Mouse (Mus musculus) heart, adult 9 months (tissue): Measurements from ENCODE around the gene Tbxas1.
A peak's percentile ranks its signal among the peaks of the same experiment; 100 is the strongest.

Experiments
- DNase-seq, 2 experiments: peaks; one replicate each; pipeline ENCODE4 v3.0.0; 2022; ENCODE audit warnings: low spot score in 2 of 2

Tbxas1 gene

DNA sequence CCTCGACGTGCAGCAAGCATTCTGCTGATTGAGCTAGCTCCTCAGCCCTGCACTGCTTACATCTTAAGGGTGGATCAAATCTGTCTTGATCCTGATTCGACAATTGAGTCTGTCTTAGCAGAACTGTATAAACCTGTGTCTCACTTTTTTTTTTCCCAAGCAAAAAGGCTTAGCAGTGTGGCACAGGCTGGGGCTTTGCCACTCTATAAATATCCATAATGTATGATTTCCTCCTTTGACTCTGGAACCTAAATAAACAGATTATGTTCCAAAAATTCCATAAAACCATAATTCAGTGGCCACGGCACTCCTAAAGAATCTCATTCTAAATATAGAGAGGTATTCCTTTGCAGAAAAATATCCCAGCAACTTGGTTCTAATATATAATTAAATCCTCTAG lies 122.6 kb downstream of the Tbxas1 start:
- no peak for DNase-seq

DNA sequence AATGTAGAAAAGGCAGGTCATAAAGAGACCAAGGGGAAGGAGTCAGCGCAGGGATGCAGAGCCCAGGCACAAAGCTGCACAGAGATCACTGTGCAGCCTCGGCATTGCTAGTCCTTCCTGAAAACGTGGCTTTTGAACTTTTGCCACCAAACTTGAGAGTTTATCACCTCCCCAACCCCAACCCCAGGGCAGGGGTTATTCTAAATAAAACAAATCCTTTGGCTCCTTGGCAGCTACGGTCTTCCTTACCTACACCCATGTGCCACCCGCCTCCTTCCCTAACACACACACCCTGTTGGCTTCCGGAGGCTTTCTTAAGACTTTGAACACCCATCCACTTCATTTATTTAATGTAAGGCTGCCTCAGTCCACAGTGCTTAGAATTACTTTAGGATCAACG lies 127.9 kb downstream of the Tbxas1 start:
- no peak for DNase-seq

DNA sequence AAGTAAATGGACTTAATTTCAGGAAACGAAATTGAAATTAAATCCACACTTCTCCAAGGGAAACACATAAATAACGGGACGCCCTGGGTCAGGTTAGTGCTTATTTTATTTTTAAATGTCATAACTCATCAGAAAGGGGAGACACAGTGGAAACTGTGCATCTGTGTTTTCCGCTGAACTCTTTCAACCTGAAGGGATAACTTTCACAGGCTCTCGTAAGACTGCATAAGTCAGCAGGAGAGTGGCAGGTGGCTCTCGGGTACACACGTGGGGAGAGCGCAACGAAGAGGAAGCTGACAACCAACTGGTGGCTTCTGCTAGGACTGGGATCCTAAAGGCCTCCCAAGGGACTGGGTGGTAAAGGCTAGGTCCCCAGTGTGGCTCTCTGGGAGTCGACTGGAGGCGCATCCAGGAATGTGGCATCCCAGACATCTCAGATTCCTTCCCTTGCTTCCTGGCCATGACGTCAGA lies 128.8 kb downstream of the Tbxas1 start:
- no peak for DNase-seq

DNA sequence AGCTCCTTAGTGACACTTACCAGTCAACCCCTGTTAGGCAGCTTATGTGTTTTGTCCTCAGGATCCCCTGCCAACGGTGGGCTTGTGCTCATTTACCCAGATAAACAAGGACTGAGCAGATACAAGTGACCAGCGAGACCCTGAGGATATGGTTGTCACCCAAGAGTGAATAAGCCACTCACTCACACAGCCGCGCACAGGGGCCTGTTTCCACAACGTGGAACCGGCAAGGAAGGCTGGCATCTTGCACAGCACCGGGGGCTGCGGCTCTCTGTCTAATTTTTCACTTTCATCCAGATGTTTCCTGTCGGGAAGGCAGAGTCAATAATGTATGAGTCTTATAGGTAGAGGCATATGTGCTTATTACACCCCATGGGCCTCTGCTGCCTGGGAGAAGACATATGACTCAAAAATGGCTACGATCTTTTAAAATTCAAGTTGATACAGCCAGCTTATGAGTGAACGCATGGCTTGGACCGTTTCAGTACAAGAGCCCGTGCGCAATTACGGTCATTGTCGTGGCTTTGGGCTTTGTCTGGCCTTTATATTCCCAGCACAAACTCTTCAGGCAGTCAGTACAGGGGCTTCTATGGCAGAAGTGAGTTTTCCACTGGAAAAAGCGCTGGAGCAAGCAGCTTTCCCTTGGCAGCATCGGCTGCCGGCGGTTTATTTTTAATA lies 130.2 kb downstream of the Tbxas1 start:
- no peak for DNase-seq

DNA sequence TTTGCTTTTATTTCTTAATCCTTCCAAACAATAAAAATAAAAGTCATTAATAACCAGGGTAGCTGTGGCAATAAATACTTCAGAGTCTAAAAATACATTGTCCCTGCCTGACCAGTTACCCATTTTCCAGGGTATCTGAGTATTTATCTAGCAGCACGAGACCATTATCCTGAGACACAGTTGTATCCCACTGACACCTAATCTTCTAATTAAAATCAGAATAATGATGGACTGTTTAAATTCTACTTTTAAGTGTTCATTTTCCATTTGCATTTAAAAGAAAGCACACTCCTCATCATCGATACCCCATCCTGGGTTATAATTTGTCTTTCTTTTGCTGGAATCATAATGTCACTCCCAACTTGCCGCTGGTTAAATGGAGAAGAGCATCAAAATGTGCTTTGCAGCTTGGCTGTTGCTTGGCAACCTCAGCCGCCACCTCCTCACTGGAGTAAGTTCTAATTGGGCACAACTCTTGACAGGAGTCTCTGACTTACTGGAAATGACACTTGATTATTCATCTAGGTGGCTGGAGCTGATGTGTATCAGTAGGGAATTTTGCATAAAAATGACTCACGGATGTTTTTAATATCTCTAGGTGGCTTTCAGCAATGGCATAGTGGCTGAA lies 130.9 kb downstream of the Tbxas1 start:
- DNase-seq = no peak

DNA sequence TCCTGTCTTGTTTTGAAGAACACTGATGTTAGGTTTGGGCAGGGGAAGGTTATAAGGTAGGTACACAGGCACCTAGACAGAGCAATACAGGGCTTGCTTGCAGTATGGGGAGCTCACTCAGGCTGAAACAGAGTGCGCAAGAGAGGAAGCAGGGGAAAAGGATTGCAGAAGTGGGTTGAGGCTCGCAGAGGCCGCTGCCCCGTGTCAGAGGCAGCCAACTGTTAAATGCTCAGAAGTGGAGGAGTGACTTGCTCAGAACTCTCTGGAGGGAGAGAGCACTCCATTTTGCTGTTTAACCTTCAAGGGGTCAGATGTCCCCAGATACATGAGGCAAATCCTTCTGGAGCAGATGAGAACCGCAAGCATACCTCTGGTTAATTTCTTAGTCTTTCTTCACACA lies 132.0 kb downstream of the Tbxas1 start:
- DNase-seq = peak in 1 of 2 experiments; percentile 10

DNA sequence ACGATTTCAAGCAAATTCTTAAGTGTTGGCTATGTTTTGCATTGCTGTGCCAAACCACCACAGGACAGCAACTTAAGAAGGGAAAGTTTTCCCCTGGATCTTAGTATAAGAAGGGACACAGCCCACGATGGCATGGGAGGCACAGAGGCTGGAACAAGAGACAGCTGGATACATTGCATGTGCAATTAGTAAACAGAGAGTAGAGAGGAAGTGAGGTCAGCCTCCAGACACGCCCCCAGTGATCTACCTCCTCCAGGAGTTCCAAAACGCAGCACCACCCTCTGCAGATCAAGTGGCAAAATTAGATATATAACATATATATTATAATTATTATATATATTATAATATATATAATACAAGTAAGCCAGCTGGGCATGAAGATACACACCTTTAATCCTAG lies 132.9 kb downstream of the Tbxas1 start:
- DNase-seq = no peak

DNA sequence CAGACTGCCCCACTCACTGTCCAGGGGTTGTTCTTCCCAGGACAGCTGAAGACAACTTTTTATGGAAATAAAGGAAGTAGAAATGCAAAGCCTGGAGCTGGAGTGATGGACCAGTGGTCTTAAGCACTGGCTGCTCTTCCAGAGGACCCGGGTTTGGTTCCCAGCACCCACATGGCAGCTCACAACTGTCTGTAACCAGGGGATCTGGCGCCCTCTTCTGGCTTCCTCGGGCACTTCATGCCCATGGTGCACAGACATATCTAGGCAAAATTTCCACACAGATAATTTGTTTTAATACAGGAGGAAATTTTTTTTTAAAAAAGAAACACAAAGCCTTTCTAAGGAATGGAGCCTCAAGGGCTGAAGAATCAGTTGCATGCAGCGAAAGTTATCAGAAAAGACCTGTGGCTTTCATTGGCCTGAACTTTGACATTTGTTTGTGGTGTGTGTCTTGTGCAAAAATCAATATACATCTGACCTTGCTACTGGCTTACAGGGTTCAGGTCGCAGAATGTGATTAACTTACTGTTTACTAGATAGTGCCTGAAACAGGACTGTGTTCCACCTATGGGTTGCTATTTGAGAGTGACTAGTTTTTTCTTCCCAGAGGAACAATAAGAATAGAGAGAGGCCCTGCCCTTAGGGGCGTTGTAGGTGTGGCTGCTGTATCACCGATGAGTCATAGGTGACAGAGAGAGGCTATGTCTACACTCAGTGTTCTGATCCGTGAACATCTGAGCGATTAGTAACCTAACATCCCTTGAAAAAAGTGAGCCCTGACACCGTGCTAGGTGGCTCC lies 138.0 kb downstream of the Tbxas1 start:
- DNase-seq = no peak

DNA sequence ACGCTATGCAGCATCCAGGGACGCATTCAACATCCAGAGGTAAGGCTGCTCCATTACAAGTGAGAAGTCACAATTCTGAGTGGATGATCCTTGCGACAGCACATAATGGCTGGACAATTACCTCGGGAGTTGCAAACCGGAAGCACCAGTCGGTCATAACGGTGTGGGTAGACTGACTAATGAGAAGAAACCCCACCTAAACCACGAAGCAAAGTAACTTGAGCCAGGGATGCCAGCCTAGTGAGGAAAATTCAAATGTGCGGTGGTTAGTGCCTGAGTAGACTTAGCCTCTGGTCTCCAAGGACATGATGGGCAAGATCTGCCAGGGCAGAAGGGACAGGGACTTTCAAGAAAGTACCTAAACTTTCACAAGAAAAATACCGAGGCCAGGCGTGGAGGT lies 142.7 kb downstream of the Tbxas1 start:
- DNase-seq = no peak

DNA sequence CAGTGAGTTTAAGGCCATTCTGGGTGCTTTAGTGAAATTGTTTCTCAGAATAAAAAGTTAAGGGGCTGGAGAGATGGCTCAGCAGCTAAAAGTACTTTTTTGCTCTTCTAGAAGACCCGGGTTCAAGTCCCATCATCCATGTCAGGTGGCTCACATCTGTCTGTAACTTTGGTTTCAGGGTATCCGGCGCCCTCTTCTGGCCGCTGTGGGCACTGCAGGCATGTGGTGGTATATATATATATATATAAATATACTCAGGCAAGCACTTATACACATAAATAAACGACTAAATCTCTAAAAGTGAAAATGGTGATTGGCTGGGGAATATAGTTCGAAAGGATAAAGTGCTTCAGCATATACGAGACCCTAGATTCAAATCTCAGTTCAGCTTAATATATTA lies 143.6 kb downstream of the Tbxas1 start:
- DNase-seq = no peak

DNA sequence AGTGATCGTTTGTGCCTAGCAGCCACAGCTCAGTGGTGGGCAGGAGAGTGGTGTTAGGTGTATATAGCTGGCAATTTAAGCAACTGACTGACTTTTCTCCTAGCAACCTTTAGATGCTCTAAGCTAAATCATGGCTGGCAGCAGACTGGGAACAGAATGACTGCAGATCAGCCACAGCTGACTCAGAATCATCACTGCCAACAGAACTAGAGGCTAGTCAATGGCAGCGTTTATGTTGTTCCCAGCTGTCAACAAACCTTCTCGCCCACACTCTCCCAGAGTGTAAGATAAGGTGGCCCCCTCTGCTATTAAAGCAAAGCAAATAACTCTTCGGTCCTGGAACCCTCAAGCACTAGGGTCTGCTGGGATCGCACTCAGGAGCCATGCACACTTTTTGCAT lies 144.0 kb downstream of the Tbxas1 start:
- DNase-seq = no peak

DNA sequence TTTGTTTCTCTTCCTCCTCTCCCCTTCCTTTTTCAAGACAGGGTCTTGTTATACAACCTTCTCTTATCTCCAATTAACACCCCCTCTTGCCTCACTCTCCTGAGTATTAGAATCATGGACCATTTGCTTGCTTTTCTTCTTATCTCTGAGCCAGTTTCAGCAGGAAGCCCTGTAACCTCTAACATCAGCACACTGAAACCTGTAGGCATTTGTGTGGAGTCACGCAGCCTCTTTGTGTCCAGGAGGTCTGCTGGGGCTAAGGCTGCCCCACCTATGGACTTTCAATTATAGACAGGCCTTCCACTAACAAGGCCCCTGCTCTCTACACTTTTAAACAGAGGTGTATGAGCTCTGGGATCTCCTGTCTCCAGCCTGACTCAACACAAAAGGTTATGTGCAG lies 146.7 kb downstream of the Tbxas1 start:
- no peak for DNase-seq

DNA sequence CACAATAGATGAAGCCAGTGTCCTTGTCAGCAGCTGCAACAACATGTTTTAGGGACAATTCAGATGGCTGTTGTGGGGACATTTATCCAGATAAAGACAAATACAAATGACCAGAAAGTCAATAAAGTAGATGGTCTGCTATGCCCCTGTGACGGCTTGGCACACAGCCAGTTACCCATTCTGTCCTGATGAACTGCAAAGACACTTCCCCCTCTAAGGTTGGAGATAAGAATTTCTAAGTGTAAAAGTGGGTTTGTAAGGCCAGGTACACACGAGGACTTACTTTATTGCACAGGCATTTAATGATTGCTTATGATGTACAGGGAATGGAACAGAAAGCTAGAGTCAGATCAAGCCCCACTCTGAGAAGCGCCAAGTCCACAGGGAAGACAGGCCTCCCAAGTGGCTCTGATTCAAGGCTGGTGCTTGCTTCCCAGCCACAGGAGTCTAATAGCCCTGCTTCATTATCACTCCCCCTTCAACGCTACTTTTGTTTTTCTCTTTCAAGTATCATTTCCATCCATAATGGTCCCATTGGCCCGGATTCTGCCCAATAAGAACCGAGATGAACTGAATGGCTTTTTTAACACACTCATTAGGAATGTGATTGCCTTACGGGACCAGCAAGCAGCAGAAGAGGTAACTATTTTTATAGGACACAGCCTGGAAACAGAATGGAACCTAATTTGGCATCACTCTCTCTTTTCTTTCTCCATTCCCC lies 147.4 kb downstream of the Tbxas1 start:
- DNase-seq = no peak

DNA sequence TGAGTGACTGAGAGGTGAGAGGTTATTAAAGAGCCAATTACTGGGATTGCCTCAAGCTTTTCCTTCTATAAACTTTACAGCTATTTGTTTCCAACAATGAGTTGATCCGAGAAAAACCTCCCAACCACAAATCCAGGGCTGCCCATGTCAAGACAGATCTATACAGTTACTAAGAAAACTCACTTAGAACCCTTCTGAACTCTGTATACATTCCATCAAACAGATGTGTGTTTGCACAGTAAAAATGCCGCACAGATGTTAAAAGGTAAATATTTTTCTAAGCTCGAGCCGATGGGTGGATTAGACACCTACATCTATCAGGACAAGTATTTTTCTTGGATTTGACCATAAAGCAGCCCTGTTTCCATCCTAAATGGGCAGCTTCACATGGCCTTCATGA lies 149.4 kb downstream of the Tbxas1 start:
- DNase-seq = no peak

DNA sequence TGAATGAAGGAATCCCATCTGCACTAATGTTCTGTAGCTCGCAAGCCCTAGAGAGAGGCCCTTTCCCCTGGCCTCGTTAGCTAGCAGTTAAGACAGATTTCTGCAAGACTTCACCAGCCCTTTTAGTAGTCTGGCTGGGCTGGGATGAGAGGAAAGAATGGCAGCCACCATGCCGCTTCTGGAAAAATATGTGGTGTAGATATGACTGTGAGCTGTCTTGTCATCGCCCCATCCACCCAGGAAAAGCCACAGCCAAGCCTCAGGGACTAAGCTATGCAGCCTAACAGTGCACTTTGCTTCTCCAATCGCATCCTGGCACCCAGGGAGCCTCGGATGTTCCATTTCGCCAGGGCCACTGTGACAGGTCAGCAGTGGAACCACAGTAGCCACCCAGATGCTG lies 149.8 kb downstream of the Tbxas1 start:
- DNase-seq = no peak

DNA sequence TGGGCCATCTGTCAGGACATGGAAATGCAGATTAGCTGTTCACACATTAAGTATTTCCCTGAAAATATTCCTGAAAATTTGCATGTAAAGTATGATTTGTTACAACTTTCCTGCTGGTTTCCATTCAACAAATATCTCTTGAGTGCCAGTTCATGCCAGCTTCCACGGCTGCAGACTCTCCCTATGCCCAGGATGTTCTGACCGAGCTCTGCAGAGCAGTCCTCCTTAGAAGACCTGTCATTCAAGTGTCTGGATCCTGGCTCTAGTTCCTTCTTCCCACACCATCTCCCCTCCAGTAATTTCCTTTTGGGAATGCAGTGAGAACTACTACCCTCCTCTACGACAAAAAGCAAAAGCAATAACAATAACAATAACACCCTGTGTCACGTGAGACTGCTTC lies 155.5 kb downstream of the Tbxas1 start:
- no peak for DNase-seq

DNA sequence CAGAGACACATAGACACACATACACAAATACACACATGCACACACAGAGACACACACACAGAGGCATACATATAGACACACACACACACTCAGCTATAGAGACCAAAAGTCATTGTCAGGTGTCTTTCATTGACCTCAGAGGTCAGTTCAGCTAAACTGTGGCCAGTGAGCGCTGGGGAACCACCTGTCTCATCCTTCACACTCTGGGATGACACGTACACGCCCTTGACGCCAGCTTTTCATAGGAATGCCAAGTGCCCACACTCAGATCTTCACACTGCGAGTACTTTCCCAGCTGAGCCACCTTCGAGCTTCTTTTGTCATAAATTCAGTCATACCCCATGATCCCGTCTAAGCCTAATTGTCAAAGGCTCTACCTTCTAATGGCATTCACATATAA lies 158.5 kb downstream of the Tbxas1 start:
- DNase-seq = no peak

DNA sequence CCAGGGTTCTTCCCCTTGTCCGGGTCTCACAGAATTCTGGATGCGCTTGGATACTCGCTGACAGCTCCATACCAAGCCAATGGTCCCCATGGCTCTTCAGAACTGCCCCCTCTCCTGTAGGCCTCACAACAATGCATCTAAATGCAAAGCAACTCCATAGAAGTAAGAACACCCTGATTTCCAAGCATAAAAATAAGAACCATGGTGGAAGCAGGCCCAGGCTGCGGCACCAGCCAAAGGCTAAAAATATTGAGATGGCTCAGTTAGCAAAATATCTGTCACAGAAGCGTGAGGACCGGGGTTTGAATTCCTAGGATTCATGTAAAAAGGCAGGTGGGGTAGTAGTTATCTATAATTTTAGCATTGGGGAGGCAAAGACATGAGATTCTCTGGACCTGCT lies 159.8 kb downstream of the Tbxas1 start:
- DNase-seq = no peak

DNA sequence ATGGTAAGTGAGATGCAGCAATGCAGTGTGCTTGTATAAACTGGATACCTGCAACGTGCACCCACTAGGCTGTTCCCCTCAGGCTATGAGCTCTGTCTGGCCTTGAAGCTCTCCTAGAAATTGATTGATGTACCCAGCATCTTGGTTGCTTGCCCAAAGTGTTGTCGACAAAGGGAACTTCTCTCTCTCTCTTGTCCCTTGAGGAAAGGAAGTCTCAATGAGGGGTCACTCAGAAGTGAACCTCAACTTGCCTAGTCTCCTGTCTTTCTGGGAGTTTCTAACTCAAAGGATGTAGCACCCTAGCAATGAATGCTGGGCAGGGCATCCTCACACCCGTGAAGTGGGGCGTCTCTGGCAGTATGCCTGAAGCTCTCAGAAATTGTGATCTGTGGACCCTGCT lies 161.0 kb downstream of the Tbxas1 start:
- no peak for DNase-seq

DNA sequence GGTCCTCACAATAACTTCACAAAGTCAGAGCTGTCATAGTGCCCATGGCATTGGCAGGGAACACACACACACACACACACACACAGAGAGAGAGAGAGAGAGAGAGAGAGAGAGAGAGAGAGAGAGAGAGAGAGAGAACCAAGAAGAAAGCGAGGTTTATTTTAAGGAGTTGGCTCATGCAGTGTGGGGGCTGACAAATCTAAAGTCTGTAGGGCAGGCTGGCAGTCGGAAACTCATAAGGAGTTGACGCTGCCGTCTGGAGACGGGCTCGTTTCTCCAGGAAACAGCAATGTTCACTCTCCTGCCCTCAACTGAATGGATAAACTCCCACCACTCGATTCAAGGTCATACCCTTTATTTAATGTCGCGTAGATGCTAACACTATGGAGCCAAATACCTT lies 165.2 kb downstream of the Tbxas1 start:
- DNase-seq = no peak

DNA sequence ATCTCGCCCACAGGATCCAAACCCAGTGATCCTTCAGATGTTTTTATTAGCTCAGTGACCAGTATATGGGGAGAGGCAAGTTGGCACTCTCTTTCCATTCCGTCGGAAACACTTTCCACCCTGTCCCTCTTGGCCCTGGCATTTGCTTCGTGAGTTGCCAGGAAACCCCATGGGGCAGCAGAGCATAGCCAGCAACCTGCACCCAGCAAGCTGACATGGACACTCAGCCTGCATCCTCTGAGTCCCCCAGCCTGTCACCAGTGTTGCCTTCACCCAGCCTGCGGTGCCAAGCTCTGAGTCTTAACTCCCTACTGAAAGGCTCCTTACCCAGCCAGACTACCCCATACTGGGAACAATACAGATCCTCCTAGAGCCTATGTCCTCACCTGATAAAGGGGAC lies 173.9 kb downstream of the Tbxas1 start:
- DNase-seq = no peak

DNA sequence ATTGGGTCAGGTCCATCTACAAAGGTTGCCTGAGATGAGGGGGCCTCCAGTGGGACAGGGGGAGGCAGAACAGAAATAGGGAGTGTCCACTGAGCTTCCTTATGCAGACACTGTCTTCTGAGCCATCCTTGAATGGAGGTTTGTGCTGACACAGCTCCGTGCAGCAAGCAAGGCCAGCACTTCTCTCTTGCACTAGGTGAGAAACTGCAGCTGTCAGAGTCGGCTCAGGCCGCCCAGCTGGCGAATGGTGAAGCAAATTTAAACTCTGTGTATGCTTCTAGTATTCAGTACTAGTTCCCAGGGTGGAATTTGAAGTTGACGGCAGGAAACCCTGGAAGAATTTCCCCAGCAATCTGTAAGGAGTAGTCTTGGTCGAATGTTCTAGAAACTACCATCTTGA lies 175.6 kb downstream of the Tbxas1 start:
- DNase-seq = no peak
